Mouse (Mus musculus): Measurements from ENCODE around the gene Lrp2bp. TPM values are rescaled to one million over a fixed set of nuclear protein-coding genes. Genes with fewer than 3 reads are reported as not detected.

Gene Lrp2bp
- polyA plus RNA-seq, 1 experiment = 0.34 TPM

GRCm38 (mm10) chr8:45988189-45988588 lies 10.9 kb upstream of the Lrp2bp start:
- H3K27me3 ChIP-seq (ENCODE audit: control insufficient read depth, insufficient read depth, low read length) = no peaks in the 10 kb centered on the region
- 64% methylated on average over 2 of the region's 2 CpGs for WGBS
- no peaks in the 10 kb centered on the region for H3K4me1 ChIP-seq (ENCODE audit: control insufficient read depth, insufficient read depth, low read length)
- H3K4me3 ChIP-seq (replicated peaks; ENCODE audit: insufficient read depth, low read depth, low read length) = no peak overlapping the region
- TF ChIP-seq CTCF (IDR thresholded peaks at IDR 0.05; ENCODE audit: borderline replicate concordance, insufficient read depth, low read depth, low read length) (no peak), POLR2A (IDR thresholded peaks at IDR 0.05; ENCODE audit: borderline replicate concordance, insufficient read depth, low read length) (no peak)
- H3K27ac ChIP-seq (ENCODE audit: insufficient read depth, low read length) = no peak overlapping the region
- no peak for DNase-seq

GRCm38 (mm10) chr8:45990631-45991310 lies 8.3 kb upstream of the Lrp2bp start:
- WGBS = 97% methylated on average over 4 of the region's 4 CpGs
- no peaks in the 10 kb centered on the region for H3K27me3 ChIP-seq (ENCODE audit: control insufficient read depth, insufficient read depth, low read length)
- TF ChIP-seq POLR2A (IDR thresholded peaks at IDR 0.05; ENCODE audit: borderline replicate concordance, insufficient read depth, low read length) (no peak), CTCF (IDR thresholded peaks at IDR 0.05; ENCODE audit: borderline replicate concordance, insufficient read depth, low read depth, low read length) (no peak)
- DNase-seq = no peak
- no peak overlapping the region for H3K27ac ChIP-seq (ENCODE audit: insufficient read depth, low read length)
- no peaks in the 10 kb centered on the region for H3K4me1 ChIP-seq (ENCODE audit: control insufficient read depth, insufficient read depth, low read length)
- no peak overlapping the region for H3K4me3 ChIP-seq (replicated peaks; ENCODE audit: insufficient read depth, low read depth, low read length)

DNA sequence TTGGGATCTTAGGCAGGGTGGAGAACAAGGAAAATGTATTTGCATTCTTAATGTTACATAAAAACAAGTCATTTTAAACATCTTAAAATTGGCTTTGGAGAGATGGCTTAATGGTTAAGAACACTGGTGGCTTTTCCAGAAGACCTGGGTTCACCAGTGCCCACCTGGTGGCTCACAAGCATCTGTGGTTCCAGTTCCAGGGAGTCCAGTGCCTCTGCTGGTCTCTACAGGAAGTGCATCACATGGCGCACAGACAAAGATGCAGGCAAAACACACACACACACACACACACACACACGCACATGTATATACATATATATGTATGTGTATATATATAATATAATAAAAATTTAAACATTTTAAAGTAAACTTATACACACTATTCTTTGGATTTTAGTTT lies 5.0 kb upstream of the Lrp2bp start:
- Histone ChIP-seq H3K27ac (ENCODE audit: insufficient read depth, low read length) (no peak overlapping the region), H3K27me3 (ENCODE audit: control insufficient read depth, insufficient read depth, low read length) (no peaks in the 10 kb centered on the region), H3K4me1 (ENCODE audit: control insufficient read depth, insufficient read depth, low read length) (no peaks in the 10 kb centered on the region), H3K4me3 (replicated peaks; ENCODE audit: insufficient read depth, low read depth, low read length) (no peak overlapping the region)
- WGBS = 98% methylated on average over 2 of the region's 2 CpGs
- no peak for TF ChIP-seq POLR2A (IDR thresholded peaks at IDR 0.05; ENCODE audit: borderline replicate concordance, insufficient read depth, low read length)
- peak; percentile 26; the same call in 1 of the 2 replicates for TF ChIP-seq CTCF (IDR thresholded peaks at IDR 0.05; ENCODE audit: borderline replicate concordance, insufficient read depth, low read depth, low read length)
- DNase-seq = no peak

DNA sequence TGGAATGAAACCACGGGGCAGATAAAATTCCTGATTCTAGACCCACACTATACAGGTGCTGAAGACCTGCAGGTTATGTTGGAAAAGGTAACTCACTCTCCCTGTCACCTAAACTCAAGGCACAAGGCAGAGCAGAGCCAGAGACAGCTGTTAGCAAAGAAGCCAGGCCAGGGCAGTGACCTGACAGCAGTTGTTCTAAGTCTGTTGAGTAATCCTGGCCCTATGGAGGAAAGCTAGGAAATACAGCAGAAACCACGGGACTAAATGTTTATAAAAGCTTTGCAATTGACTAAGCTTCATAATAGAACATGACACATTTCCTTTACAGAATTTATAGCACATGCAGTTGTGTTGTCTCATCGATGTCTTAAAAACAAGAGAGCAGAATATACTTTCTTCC lies 3.5 kb upstream of the Lrp2bp start:
- DNase-seq = no peak
- H3K4me3 ChIP-seq (replicated peaks; ENCODE audit: insufficient read depth, low read depth, low read length) = no peak overlapping the region
- 84% methylated on average over 3 of the region's 3 CpGs for WGBS
- H3K27ac ChIP-seq (ENCODE audit: insufficient read depth, low read length) = no peak overlapping the region
- no peaks in the 10 kb centered on the region for H3K4me1 ChIP-seq (ENCODE audit: control insufficient read depth, insufficient read depth, low read length)
- no peak for TF ChIP-seq CTCF (IDR thresholded peaks at IDR 0.05; ENCODE audit: borderline replicate concordance, insufficient read depth, low read depth, low read length)
- no peak for TF ChIP-seq POLR2A (IDR thresholded peaks at IDR 0.05; ENCODE audit: borderline replicate concordance, insufficient read depth, low read length)
- H3K27me3 ChIP-seq (ENCODE audit: control insufficient read depth, insufficient read depth, low read length) = no peaks in the 10 kb centered on the region

GRCm38 (mm10) chr8:45998228-45998627 lies 875 bp upstream of the Lrp2bp start:
- 90% methylated on average over 2 of the region's 2 CpGs for WGBS
- no peak overlapping the region for H3K4me3 ChIP-seq (replicated peaks; ENCODE audit: insufficient read depth, low read depth, low read length)

GRCm38 (mm10) chr8:45999784-46000705 lies 942 bp downstream of the Lrp2bp start:
- Histone ChIP-seq H3K27me3 (ENCODE audit: control insufficient read depth, insufficient read depth, low read length) (no peaks in the 10 kb centered on the region), H3K27ac (ENCODE audit: insufficient read depth, low read length) (peak overlapping the region; percentile 92), H3K4me1 (ENCODE audit: control insufficient read depth, insufficient read depth, low read length) (no peaks in the 10 kb centered on the region), H3K4me3 (replicated peaks; ENCODE audit: insufficient read depth, low read depth, low read length) (peak overlapping the region; percentile 71)
- DNase-seq = peak; percentile 99 to 100
- TF ChIP-seq CTCF (IDR thresholded peaks at IDR 0.05; ENCODE audit: borderline replicate concordance, insufficient read depth, low read depth, low read length) (no peak), POLR2A (IDR thresholded peaks at IDR 0.05; ENCODE audit: borderline replicate concordance, insufficient read depth, low read length) (peak; percentile 100)
- 1% methylated on average over 55 of the region's 55 CpGs for WGBS

More at GRCm38 (mm10) chr8:45998228-45998627, 875 bp upstream of the Lrp2bp start:
- no peak for DNase-seq
- no peak overlapping the region for H3K27ac ChIP-seq (ENCODE audit: insufficient read depth, low read length)
- TF ChIP-seq CTCF (IDR thresholded peaks at IDR 0.05; ENCODE audit: borderline replicate concordance, insufficient read depth, low read depth, low read length) (no peak), POLR2A (IDR thresholded peaks at IDR 0.05; ENCODE audit: borderline replicate concordance, insufficient read depth, low read length) (no peak)
- no peaks in the 10 kb centered on the region for H3K4me1 ChIP-seq (ENCODE audit: control insufficient read depth, insufficient read depth, low read length)
- H3K27me3 ChIP-seq (ENCODE audit: control insufficient read depth, insufficient read depth, low read length) = no peaks in the 10 kb centered on the region

- Histone ChIP-seq H3K4me3 (replicated peaks; ENCODE audit: insufficient read depth, low read depth, low read length) (no peak within 1 kb of the TSS), H3K27ac (ENCODE audit: insufficient read depth, low read length) (no peak within 1 kb of the TSS), H3K27me3 (ENCODE audit: control insufficient read depth, insufficient read depth, low read length) (no peaks in the 10 kb centered on the region), H3K4me1 (ENCODE audit: control insufficient read depth, insufficient read depth, low read length) (no peaks in the 10 kb centered on the region)
- 77% methylated on average over 4 of the region's 4 CpGs for WGBS
- TF ChIP-seq POLR2A (IDR thresholded peaks at IDR 0.05; ENCODE audit: borderline replicate concordance, insufficient read depth, low read length) (no peak), CTCF (IDR thresholded peaks at IDR 0.05; ENCODE audit: borderline replicate concordance, insufficient read depth, low read depth, low read length) (no peak)
- DNase-seq = no peak
These were observed 6.5 kb downstream of the Lrp2bp start, which contains the start of gene Ankrd37 for GRCm38 (mm10) chr8:46005596-46005995. TSS of gene Ankrd37 (minus strand) at chr8:46005707.
